Comparison of ENCODE assay signal across 8 mouse cellular contexts in genomic region chr11:32363610-32364220, GRCm38 (mm10). TPM values are rescaled to one million over a fixed set of nuclear protein-coding genes. Genes with fewer than 3 reads are reported as not detected.
A peak's percentile ranks its signal among the peaks of the same experiment; 100 is the strongest.
DNase-seq lines count a peak whose midpoint lies in the region; ATAC-seq and TF ChIP-seq lines count a peak whose summit lies in the region.

No protein-coding gene starts in this region.

- peak; percentile 72 for ATAC-seq in intestine, embryonic 16.5 days

- 84% methylated on average over 3 of the region's 3 CpGs for WGBS in embryonic facial prominence, embryonic 10.5 days
- WGBS in intestine, embryonic 16.5 days: 54% methylated on average over 3 of the region's 3 CpGs

- no peaks in the 10 kb centered on the region for H3K9me3 ChIP-seq in embryonic facial prominence, embryonic 10.5 days
- H3K9me3 ChIP-seq in intestine, embryonic 16.5 days (ENCODE audit: control insufficient read depth, low read length): no peaks in the 10 kb centered on the region

- peaks cover 35% of the 10 kb centered on the region for H3K36me3 ChIP-seq in embryonic facial prominence, embryonic 10.5 days (replicated peaks)
- no peaks in the 10 kb centered on the region for H3K36me3 ChIP-seq in intestine, embryonic 16.5 days (ENCODE audit: control insufficient read depth, insufficient read depth, low read length)

- peak; percentile 33 to 49 for DNase-seq in layer of hippocampus, adult 2 months (ENCODE audit: low spot score in 2 of 2)
- DNase-seq in layer of hippocampus, adult 9-10 months (ENCODE audit: low spot score): no peak
- peak; percentile 60 for DNase-seq in adipocyte (ENCODE audit: low spot score)
- DNase-seq in embryonic facial prominence, embryonic 10.5 days (ENCODE audit: low spot score): no peak
- peak; percentile 73 for DNase-seq in right cerebral cortex, postnatal 14 days
- no peak for DNase-seq in natural killer cell, adult 2 months (ENCODE audit: low spot score in 2 of 2)
- no peak for DNase-seq in gastrocnemius, postnatal 36 days

- H3K27me3 ChIP-seq in embryonic facial prominence, embryonic 10.5 days (replicated peaks; ENCODE audit: low read depth, poor library complexity, severe bottlenecking): no peaks in the 10 kb centered on the region
- no peaks in the 10 kb centered on the region for H3K27me3 ChIP-seq in intestine, embryonic 16.5 days (replicated peaks; ENCODE audit: control insufficient read depth, insufficient read depth, low read length)

- H3K9ac ChIP-seq in intestine, embryonic 16.5 days (ENCODE audit: low read depth, low read length): no peak overlapping the region

- peaks cover 44% of the 10 kb centered on the region for H3K4me1 ChIP-seq in embryonic facial prominence, embryonic 10.5 days
- H3K4me1 ChIP-seq in intestine, embryonic 16.5 days (ENCODE audit: control insufficient read depth, insufficient read depth, low read length): peaks cover 33% of the 10 kb centered on the region

- no peak overlapping the region for H3K4me3 ChIP-seq in layer of hippocampus, adult 2 months
- H3K4me3 ChIP-seq in embryonic facial prominence, embryonic 10.5 days: no peak overlapping the region
- H3K4me3 ChIP-seq in intestine, embryonic 16.5 days (ENCODE audit: low read length): no peak overlapping the region

- peak overlapping the region; percentile 78 for H3K27ac ChIP-seq in layer of hippocampus, adult 2 months
- peak overlapping the region; percentile 15; the same call in 1 of the 2 replicates for H3K27ac ChIP-seq in embryonic facial prominence, embryonic 10.5 days (replicated peaks)
- peak overlapping the region; percentile 38 for H3K27ac ChIP-seq in intestine, embryonic 16.5 days (ENCODE audit: low read length)

- H3K4me2 ChIP-seq in intestine, embryonic 16.5 days (ENCODE audit: low read depth, low read length): no peak overlapping the region

- no peak for TF ChIP-seq CTCF in layer of hippocampus, adult 2 months (conservative IDR thresholded peaks at IDR 0.05)

- intact Hi-C loops in gastrocnemius, postnatal 36 days (cut with DNase I): no loop called here

RNA-seq across cellular contexts. Expression of gene Sh3pxd2b, which starts 16.1 kb away (rescaled TPM):
- total RNA-seq in layer of hippocampus, adult 2 months (2021): 10 to 100 TPM; 10.2 to 11.1 TPM
- polyA plus RNA-seq in embryonic facial prominence, embryonic 10.5 days (2016; fragmentation: Nextera tagmentation; extraction: Ambion mirVana): 28.3 and 29.6 TPM in 2 replicates
- 9.6 and 10.0 TPM in 2 replicates for polyA plus RNA-seq in intestine, embryonic 16.5 days (2015; fragmentation: Nextera tagmentation; extraction: Ambion mirVana)
- total RNA-seq in gastrocnemius, postnatal 36 days (2021): 1 to 10 TPM; 3.6 to 4.3 TPM

Comparison
In these comparisons a context has a peak if more than half of its experiments do, and no peak if none do; other contexts are left out.
1. DNase-seq: peak in layer of hippocampus, adult 2 months (2 of 2), adipocyte (single experiment) and right cerebral cortex, postnatal 14 days (single experiment); none in layer of hippocampus, adult 9-10 months (single experiment), embryonic facial prominence, embryonic 10.5 days (single experiment), natural killer cell, adult 2 months (0 of 2) and gastrocnemius, postnatal 36 days (0 of 2).
2. H3K27ac ChIP-seq: peak in every context shown above with its lines; median percentile 78 in layer of hippocampus, adult 2 months; 38 in intestine, embryonic 16.5 days; 15 in embryonic facial prominence, embryonic 10.5 days.